Mouse (Mus musculus) liver, embryonic 14.5 days (tissue): ENCODE results near the gene Pam.

ENCODE experiments used
- CTCF ChIP-seq: IDR thresholded peaks from 2 replicates; pipeline ENCODE4 v1.5.1; 2016; ENCODE audit warnings: antibody characterized with exemption, low read depth, control low read depth
- EP300 ChIP-seq: IDR thresholded peaks from 2 replicates; pipeline ENCODE4 v1.6.1; 2016; ENCODE audit warnings: antibody characterized with exemption, low read depth

DNA sequence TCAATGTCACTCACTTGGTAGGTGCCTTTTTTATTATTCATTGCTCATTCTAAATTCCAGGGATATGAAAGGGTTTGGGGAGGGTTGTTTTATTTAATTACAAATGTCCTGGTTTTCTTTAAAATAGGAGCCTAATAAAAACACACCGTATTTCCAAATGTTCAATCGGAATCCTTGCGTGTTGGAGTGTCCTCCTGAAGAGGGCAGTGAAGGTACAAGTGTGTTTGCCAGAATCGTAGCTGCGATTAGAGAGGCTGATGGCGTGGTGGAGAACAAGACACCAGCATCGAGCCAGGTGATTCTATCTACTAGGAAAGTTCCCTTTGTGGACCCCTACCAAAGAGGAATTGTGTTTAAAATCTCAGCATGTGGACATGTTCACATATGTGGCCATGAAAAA lies 310.5 kb downstream of the Pam start:
- TF ChIP-seq CTCF (no peak), EP300 (no peak)
